8 mouse cellular contexts compared by ENCODE assay signal in genomic region chrX:73007597-73008479, GRCm38 (mm10). TPM values are rescaled to one million over a fixed set of nuclear protein-coding genes. Genes with fewer than 3 reads are reported as not detected.
DNase-seq lines count a peak whose midpoint lies in the region; ATAC-seq and TF ChIP-seq lines count a peak whose summit lies in the region.

No protein-coding gene starts in this region.

- H3K9me3 ChIP-seq in G1E (replicated peaks) = no peaks in the 10 kb centered on the region
- H3K9me3 ChIP-seq in forebrain, postnatal 0 days (ENCODE audit: low read length) = no peaks in the 10 kb centered on the region
- no peaks in the 10 kb centered on the region for H3K9me3 ChIP-seq in lung, embryonic 16.5 days (ENCODE audit: control insufficient read depth, low read length)

- H3K9ac ChIP-seq in forebrain, postnatal 0 days = peak overlapping the region; percentile 39
- H3K9ac ChIP-seq in lung, embryonic 16.5 days (ENCODE audit: low read length) = peak overlapping the region; percentile 57

- peak; percentile 93 for ATAC-seq in G1E (ENCODE audit: extremely low read depth, insufficient number of reproducible peaks, low FRiP score, poor library complexity, severe bottlenecking)
- peak; percentile 100 for ATAC-seq in forebrain, postnatal 0 days
- peak; percentile 98 to 99 for ATAC-seq in hematopoietic stem cell, adult 5-6 weeks (replicated peaks in 1 of 2; ENCODE audit: insufficient read depth in 1 of 2, low FRiP score in 2 of 2, low TSS enrichment in 1 of 2, low read depth in 1 of 2, poor library complexity in 2 of 2, severe bottlenecking in 2 of 2)
- peak; percentile 98 for ATAC-seq in lung, embryonic 16.5 days (ENCODE audit: low read depth)

- DNase-seq in G1E (ENCODE audit: low spot score) = peak; percentile 72
- DNase-seq in cerebellum, adult 18-20 months = peak; percentile 92
- peak; percentile 95 for DNase-seq in forebrain, postnatal 0 days
- DNase-seq in layer of hippocampus, adult 9-10 months (ENCODE audit: low spot score) = peak; percentile 93
- DNase-seq in ovary, postnatal 10 days (ENCODE audit: low spot score) = peak; percentile 69
- peak; percentile 86 to 88 for DNase-seq in thymus, postnatal 10 days (ENCODE audit: low spot score in 2 of 2)

- peak overlapping the region; percentile 83 for H3K27ac ChIP-seq in forebrain, postnatal 0 days (ENCODE audit: low read depth, low read length)
- peak overlapping the region; percentile 71 for H3K27ac ChIP-seq in lung, embryonic 16.5 days (ENCODE audit: low read length)

- WGBS in forebrain, postnatal 0 days = 30% methylated on average over 26 of the region's 27 CpGs
- WGBS in lung, embryonic 16.5 days = 11% methylated on average over 22 of the region's 27 CpGs

- peaks cover 2% of the 10 kb centered on the region; the same call in 1 of the 2 replicates for H3K4me1 ChIP-seq in G1E (ENCODE audit: insufficient read depth, low read depth, low read length)
- H3K4me1 ChIP-seq in forebrain, postnatal 0 days (ENCODE audit: insufficient read depth) = no peaks in the 10 kb centered on the region
- no peaks in the 10 kb centered on the region for H3K4me1 ChIP-seq in lung, embryonic 16.5 days (replicated peaks; ENCODE audit: control insufficient read depth, insufficient read depth, low read length)

- TF ChIP-seq CTCF in G1E (IDR thresholded peaks at IDR 0.05; ENCODE audit: low read depth, low read length) = peak; percentile 42; the same call in 1 of the 2 replicates
- TF ChIP-seq CTCF in forebrain, postnatal 0 days (IDR thresholded peaks at IDR 0.05; ENCODE audit: low read depth) = peak; percentile 91

- H3K36me3 ChIP-seq in G1E (replicated peaks) = no peaks in the 10 kb centered on the region
- no peaks in the 10 kb centered on the region for H3K36me3 ChIP-seq in forebrain, postnatal 0 days (ENCODE audit: insufficient read depth)
- H3K36me3 ChIP-seq in lung, embryonic 16.5 days (ENCODE audit: control insufficient read depth, insufficient read depth, low read length) = no peaks in the 10 kb centered on the region

- no peaks in the 10 kb centered on the region for H3K27me3 ChIP-seq in G1E (ENCODE audit: insufficient read depth, low read length)
- no peaks in the 10 kb centered on the region for H3K27me3 ChIP-seq in forebrain, postnatal 0 days (ENCODE audit: insufficient read depth, low read length)
- no peaks in the 10 kb centered on the region for H3K27me3 ChIP-seq in lung, embryonic 16.5 days (ENCODE audit: control insufficient read depth, insufficient read depth, low read depth, low read length)

- H3K4me3 ChIP-seq in G1E (ENCODE audit: low read depth, low read length) = peak overlapping the region; percentile 65
- peak overlapping the region; percentile 30 for H3K4me3 ChIP-seq in forebrain, postnatal 0 days (ENCODE audit: low read depth, low read length)
- peak overlapping the region; percentile 45 for H3K4me3 ChIP-seq in lung, embryonic 16.5 days (ENCODE audit: low read length)

- H3K4me2 ChIP-seq in forebrain, postnatal 0 days (ENCODE audit: low read depth) = peak overlapping the region; percentile 48
- H3K4me2 ChIP-seq in lung, embryonic 16.5 days (ENCODE audit: low read depth, low read length) = peak overlapping the region; percentile 60

RNA-seq across cellular contexts. Expression of gene Zfp185, which starts 20.7 kb away (rescaled TPM):
- total RNA-seq in G1E (2014; fragmentation: Nextera tagmentation) (not detected in 2 replicates), G1E (2017) (0.11 TPM in 1 of 2 replicates, not detected in the other)
- not detected in 2 replicates for polyA plus RNA-seq in G1E (2012)
- 0.77 and 1.9 TPM in 2 replicates for total RNA-seq in forebrain, postnatal 0 days (2014; rRNA removed)
- 0.80 and 1.2 TPM in 2 replicates for polyA plus RNA-seq in forebrain, postnatal 0 days (2015; fragmentation: Nextera tagmentation; extraction: Ambion mirVana)
- total RNA-seq in hematopoietic stem cell, adult 5-6 weeks (2017) = 0.13 TPM in 1 of 2 replicates, not detected in the other
- 8.7 and 10.1 TPM in 2 replicates for polyA plus RNA-seq in lung, embryonic 16.5 days (2015; fragmentation: Nextera tagmentation; extraction: Ambion mirVana)

RNA-seq across cellular contexts. Expression of gene Pnma5, which starts 29.1 kb away (rescaled TPM):
- total RNA-seq in G1E (2014; fragmentation: Nextera tagmentation) (not detected in 2 replicates), G1E (2017) (not detected in 2 replicates)
- polyA plus RNA-seq in G1E (2012) = not detected in 2 replicates
- 0.08 and 0.67 TPM in 2 replicates for total RNA-seq in forebrain, postnatal 0 days (2014; rRNA removed)
- 0.14 and 0.22 TPM in 2 replicates for polyA plus RNA-seq in forebrain, postnatal 0 days (2015; fragmentation: Nextera tagmentation; extraction: Ambion mirVana)
- not detected in 2 replicates for total RNA-seq in hematopoietic stem cell, adult 5-6 weeks (2017)
- polyA plus RNA-seq in lung, embryonic 16.5 days (2015; fragmentation: Nextera tagmentation; extraction: Ambion mirVana) = not detected in 2 replicates

RNA-seq across cellular contexts. Expression of gene Pnma3, which starts 56.7 kb away (rescaled TPM):
- total RNA-seq in G1E (2014; fragmentation: Nextera tagmentation) (not detected in 2 replicates), G1E (2017) (0.05 TPM in 1 of 2 replicates, not detected in the other)
- polyA plus RNA-seq in G1E (2012) = not detected in 2 replicates
- total RNA-seq in forebrain, postnatal 0 days (2014; rRNA removed) = 15.0 and 19.8 TPM in 2 replicates
- 2.4 and 3.4 TPM in 2 replicates for polyA plus RNA-seq in forebrain, postnatal 0 days (2015; fragmentation: Nextera tagmentation; extraction: Ambion mirVana)
- total RNA-seq in hematopoietic stem cell, adult 5-6 weeks (2017) = not detected in 2 replicates
- polyA plus RNA-seq in lung, embryonic 16.5 days (2015; fragmentation: Nextera tagmentation; extraction: Ambion mirVana) = 0.10 and 0.15 TPM in 2 replicates

Comparison
In these comparisons a context has a peak if more than half of its experiments do, and no peak if none do; other contexts are left out.
1. Peak in every context shown above with its lines: DNase-seq, ATAC-seq, H3K4me3 ChIP-seq and H3K27ac ChIP-seq.
2. RNA of gene Pnma3, which starts 56.7 kb away (total RNA-seq): 15.0 to 19.8 TPM in forebrain, postnatal 0 days; 0.05 TPM in G1E and not detected in hematopoietic stem cell, adult 5-6 weeks; every median in the first group is over 10 times any median in the second.